Mouse (Mus musculus) mesoderm, embryonic 11.5 days (tissue): ENCODE measurements around the gene Mon2.
A peak's percentile ranks its signal among the peaks of the same experiment; 100 is the strongest.
"Not testable (repeated sequence)": the region's sequence is repeated elsewhere in the genome, so short reads cannot be mapped to it uniquely, and the experiment has no call there.

Experiments used
- DNase-seq: peaks from one replicate; pipeline ENCODE4 v3.0.0-alpha.2; 2012; ENCODE audit warnings: low read depth, low spot score

Mon2 gene

DNA sequence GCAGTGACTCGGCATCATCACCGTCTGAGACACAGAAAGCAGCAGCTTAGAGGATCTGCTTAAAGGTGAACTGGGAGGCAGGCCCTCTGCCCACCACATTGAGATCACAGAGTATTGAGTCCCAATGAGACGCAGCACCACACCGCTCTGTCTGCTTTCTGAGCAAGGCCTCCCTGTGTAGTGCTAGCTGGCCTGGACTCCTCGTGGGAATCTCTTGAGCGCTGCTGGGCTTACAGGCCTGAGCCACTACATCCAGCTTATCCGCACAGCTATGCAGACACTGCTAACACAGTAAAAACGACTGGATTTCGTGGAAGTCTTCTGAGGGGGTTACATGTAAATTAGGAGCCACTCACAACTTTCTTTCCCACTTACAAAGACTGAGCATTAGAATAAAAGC lies 84.7 kb downstream of the Mon2 start:
- DNase-seq = no peak

DNA sequence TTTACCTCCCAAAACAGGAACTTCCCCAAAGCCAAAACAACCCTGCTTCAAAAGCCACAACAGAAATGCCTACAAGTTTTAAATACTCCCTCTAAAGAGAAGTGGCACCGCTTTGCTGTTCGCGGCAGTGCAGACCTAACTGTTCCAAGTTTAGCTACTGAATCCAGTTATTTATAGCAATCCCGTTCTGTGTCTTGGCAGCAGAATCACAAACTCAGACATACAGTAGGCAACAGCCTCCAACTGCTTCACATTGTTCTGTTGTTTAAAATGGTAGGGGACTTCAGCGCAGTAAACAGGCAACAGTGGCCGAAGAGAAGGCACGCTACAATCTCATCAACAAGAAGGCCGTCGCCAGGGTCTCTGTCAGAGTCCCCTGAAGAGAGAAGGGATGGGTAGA lies 85.3 kb downstream of the Mon2 start:
- no peak for DNase-seq

DNA sequence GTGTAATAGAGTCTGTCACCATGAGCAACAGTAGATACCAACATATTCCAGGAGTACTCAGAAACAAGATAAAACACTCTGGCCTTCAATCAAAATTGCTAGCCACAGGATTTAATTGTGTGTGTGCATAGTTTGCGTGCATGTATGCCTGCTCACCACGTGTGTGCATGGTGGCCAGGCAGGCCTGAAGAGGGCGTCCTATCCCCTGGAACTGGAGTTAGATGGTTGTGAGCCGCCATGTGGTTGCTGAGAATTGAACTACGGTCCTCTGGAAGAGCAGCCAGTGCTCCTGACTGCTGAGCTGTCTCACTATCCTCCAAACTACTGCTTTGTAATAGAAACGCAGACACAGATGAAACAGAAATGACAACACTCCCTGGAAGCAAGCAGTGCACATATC lies 85.7 kb downstream of the Mon2 start:
- no peak for DNase-seq

DNA sequence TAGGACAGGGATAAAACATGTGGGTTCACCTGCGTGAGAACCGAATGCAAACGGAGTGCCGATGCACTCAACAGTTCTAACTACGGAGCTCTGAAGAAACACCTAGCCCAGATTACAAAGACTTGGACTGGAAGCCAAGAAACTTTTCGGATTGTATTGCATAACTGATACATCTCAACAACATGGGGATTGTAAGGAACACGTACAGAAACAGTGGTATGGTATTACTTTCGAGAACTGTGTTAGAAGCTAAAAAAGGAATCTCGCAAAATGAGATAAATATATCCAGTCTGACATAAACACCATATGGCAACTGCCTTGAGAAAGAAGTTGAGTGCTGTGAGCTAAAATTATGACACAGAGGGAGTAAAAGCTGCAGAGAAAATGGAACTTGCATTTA lies 86.4 kb downstream of the Mon2 start:
- no peak for DNase-seq

DNA sequence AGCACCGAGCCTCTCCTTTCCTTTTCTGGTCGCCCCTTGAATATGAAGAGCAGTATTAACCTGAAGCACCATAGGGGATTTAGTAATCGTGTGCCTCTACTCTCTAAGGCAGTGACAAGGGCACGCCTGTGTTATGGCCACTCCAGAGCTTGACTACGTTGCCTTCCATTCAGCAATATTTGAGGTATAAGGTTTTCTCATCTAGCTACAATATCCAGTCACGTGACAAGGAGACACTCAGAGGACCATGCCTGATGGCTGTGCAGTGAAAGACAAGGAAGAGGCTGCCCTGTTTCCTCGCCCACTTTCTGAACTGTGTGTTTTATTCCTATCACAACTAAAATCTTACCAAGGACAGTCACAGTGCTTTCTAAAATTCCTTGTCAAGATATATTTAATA lies 87.9 kb downstream of the Mon2 start:
- DNase-seq = no peak

DNA sequence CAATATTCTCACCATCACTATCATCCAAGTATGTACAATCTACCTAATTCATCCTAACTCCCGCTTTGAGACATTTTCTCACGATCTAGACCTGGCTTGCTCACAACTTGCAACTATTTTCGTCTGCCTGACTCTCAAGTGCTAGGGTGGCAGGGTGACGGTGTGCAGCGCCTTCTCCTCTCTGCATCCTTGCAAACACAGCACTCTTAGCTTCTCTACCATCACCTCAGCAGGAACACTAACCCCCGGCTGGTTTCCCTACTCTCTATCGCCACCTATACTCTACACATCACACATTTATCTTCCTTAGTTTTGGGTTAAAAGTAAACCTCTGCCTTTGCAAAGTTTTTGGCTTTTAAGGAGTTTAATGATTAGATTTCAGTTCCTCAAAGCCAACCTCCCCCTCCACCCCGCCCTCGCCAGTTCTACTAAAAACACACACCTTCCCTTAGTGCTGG lies 88.6 kb downstream of the Mon2 start:
- peak; percentile 57 for DNase-seq

DNA sequence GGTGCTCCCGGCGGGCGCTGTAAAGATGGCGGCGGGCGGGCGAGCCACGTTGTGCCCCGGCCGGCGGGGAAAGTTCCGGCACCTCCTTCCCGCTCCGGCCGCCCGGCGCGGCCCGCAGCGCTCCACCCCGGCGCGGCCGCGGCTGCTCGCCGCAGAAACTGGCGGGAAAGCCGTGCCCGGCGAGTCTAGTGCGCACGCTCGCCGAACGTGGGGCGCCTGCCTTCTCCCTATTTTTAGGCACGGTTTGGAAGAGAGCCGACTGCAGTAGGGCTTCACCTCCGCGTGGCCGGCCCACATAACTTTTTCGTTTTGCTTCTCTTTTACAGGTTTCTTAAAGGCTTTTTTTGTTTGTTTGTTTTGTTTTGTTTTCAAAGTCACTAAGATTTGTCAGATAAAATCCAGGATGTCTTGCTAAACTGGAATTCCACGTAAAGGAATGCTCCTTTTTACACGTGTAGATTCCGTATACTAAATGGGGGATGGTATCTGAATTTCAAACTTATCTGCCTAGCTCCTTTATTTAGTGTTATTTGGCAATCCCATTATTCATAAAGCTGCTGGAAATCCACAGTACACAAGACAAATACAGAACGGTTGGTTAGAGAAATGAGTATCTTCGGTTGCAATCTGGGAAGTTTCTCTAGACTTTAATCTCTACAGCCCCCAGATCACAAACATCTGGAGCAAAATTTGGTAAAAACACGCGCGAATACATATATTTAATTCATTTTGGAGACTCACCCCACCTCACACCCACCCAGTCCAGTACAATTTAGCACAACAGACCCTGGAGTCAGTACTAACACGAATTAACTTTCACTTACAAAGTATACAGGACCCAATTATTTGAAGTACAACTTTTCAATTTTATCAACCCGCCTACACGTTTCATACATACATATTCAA lies 89.7 kb downstream of the Mon2 start:
- DNase-seq = peak; percentile 84

DNA sequence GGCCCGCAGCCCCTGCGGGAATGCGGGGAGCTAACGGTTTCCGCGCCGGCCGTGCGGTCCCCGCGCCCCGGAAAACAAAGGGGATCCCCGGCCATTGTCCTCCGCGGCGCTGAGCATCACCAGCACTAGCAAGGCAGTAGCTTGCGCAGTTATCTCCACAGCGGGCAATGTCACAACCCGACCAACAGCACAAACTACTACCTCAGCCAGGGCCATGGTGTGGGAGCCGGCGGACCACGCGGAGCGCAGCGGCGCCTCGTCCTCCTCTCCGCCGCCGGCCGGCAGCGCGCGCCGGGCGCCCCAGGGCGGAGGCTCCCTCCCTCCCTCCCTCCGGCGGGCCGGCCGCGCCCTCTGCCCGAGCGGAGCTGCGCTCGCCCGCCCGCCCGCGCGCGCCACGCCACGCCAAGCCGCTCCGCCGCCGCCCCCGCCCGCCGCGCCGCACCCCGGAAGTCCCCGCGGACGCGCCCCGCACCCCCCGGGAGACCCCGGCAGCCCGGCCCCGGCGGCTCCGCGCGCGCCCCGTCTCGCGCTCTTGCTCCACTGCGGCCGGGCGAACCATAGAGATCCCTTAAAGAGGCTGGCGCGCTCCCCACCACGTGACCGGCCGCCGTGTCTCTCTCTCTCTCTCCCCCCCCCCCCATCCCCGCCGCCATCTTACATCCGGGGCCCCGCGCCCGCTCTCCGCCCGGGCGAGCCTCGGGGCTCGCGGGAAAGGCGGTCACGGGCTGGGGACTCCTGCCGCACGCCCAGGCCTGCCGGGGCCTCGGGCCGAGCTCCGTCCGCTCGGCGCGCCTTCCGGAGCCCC lies 90.6 kb downstream of the Mon2 start:
- DNase-seq = peak; percentile 82

DNA sequence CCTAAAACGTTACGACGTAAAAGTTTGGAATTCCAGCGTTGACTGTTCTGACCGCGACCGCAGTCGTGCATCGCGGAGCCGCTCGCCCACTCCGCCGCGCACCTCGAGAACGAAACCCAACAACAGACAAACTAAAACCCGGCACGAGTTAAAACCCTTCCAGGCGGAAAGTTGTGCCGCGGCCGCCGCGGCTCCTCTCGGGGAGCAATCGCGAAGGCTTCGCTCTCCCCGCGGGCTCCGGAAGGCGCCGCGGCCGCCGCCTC lies 91.1 kb downstream of the Mon2 start:
- peak; percentile 54 for DNase-seq

DNA sequence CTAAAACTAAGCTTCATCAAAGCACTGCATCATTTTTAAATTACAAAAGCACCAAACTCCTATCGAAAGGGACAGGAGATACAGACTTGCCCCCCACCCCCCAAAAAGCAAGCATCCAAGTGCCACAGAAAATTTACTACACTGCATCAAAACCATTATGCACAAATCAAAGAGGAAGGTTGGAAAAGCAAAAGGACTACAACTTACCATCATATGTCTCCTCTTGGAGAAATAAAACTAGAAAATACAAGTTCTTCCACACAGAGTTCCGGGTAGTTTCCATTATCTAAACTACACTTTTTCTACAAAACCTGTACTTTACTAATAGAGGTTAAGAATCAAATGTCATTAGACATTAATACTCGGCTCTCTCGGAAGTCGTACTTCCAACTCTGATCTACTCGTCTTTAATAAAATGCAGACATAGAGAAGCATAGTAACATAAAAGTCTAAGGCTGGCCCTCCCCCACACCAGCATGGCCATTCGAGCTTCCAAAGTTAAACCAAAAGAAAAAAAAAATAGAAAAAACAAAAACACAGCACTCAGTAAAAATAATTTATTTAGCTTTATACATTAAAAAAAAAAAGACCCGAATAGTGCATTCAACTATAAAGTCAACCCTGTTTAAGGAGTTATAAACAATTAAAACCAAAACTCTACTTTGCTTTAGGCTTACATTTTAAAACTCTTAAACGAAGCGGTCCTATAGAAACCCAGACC lies 91.6 kb downstream of the Mon2 start:
- no peak for DNase-seq

DNA sequence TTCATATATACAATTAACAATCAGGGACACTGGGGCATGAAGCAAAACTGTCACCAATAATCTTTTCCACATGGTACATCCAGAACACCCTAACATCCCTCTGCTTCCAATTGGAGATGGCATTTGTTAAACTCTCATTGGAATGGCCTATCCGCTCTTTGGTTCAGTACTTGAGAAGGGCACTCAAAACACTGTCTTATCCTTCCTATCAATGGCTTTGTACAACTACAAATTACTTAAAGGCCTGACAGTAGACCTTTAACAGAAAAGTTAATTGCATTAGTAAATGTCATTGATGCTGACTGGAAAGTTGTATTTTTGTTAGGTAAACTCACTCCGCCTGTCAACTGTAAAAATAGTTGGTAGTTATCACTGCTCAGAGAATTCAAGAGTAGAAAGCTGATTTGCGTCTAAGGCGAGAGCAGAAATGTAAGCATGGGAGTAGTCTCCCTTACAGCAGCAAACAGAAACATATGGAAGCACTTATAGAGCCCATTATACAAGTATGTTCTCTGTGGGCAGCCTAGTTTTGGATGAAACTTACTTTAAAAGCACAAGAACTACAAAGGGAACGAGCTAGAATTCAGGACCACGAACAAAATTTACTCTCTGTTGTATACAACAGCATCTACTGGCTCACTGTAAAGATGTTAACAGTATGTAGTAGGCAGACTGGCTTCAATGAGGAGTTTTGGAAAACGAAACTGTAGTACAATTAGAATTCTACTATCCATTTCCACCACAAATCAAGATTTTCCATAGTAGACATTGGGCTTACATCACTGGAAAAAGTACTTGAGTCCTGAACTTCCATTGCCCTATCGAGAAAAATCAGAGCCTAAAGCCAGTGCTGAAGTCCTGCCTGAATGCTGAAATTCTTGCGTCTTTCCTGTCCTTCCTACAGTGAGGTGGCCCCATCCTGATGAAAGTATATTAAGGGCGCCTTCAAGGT lies 92.5 kb downstream of the Mon2 start:
- DNase-seq = no peak

DNA sequence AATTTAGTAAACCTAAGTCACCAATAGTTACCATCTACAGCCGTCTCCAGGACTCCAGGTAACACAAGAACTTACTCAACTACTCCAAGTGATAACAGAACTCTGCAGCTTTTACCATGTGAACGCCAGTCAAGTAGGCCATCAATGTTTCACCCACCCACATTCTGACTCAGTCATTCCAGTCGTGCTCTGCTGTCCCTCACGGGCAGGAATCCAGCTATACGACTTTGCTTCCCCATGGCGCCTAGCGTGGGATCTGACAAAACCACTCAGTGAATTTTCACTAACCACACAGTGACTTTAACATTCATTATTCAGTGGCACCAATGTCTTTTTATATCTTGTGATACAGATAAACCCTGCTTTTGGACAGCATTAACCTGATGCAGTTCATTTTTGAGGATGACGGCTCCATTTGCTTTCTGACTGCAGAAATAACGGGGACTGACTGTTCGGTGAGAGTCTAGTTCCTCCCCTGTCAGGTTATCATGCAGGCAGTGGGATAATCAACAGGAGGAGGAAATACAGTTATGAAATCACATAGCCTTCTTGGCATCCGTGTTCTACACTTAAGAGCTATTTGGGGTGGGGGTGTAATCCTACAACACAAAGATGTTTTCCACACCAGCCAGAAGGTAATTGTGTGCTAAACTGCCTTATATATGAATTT lies 93.3 kb downstream of the Mon2 start:
- DNase-seq = no peak

DNA sequence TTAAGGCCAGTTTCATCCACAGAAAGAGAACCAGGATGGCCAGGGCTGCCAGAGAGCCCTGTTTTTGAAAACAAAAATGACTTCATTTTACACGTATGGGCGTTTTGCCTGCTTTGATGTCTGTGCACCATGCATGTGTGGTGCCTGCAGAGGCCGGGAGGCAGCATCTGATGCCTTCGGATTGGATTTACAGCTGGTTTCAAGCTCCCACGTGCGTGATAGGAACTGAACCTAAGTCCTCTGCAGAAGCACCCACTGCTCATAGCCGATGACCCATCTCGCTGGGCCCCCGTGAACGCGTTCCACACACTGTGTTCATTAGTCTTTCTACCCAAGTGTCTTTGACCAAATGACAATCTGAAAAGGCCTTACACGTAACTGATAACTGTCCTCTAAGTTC lies 96.2 kb downstream of the Mon2 start:
- DNase-seq = no peak

DNA sequence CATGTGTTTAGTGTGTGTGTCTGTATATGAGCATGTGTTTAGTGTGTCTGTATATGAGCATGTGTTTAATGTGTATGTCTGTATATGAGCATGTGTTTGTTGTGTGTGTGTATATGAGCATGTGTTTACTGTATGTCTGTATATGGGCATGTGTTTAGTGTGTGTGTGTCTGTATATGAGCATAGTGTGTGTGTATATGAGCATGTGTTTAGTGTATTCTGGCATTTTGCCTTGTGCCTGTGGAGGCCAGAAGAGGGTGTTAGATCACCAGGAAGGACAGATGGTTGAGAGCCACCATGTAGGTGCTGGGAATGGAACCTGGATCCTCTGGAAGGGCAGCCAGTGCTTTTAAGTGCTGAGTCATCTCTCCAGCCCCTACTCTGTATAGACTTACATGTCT lies 96.9 kb downstream of the Mon2 start:
- DNase-seq = no peak

DNA sequence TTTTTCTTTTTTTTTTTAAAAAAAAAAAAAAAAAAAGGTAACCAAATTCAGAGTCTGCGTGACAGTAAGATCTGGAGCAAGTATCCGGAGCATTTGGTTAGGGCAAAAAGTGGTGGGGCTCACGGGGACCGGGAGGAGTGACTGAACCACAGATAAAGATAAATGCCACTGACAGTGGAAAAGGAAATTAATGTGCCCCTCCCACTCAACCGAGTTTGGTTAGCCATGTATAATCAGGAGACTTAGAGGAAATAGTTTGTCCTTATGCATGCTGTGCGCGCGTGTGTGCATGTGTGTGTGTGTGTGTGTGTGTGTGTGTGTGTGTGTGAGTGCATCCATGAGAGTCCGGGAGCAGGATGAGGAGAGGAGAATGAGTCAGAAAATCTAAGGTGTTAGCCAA lies 100.3 kb downstream of the Mon2 start:
- DNase-seq = no peak

DNA sequence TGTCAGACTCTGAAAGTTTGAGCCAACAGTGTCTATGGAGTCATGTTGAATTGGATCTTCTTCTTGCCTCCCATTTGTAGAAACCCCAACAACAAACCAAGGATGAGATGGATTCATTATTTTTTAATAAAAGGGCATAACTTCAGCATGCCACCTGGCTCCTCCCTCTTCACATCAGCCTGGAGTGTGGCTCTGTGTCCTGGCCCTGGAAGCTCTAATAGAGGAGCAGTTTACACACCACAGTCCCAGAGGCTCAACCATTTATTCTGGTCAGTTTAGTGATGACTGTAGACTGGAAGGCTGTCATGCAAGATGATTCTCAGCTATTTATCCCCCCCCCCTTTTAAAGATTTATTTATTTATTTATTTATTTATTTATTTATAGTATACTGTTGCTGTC lies 103.1 kb downstream of the Mon2 start:
- no peak for DNase-seq

DNA sequence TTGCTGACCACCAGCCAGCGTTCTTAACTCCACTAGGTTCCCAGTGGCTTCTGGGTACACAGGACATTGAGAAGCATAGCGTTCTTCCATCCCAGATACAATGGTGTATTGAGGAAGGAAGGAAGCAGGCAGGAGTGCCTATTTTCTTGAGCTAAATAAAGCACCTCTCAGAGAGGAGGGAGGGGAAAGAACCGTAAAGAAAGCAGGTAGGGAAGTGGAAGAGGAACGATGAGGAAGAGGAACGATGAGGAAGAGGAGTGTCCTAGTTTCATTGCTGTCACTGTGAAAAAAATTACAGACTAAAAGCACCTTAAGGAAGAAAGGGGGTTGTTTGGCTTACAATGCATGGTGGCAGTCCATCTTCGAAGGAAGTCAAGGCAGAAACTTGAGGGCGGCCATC lies 106.1 kb downstream of the Mon2 start:
- DNase-seq = no peak

DNA sequence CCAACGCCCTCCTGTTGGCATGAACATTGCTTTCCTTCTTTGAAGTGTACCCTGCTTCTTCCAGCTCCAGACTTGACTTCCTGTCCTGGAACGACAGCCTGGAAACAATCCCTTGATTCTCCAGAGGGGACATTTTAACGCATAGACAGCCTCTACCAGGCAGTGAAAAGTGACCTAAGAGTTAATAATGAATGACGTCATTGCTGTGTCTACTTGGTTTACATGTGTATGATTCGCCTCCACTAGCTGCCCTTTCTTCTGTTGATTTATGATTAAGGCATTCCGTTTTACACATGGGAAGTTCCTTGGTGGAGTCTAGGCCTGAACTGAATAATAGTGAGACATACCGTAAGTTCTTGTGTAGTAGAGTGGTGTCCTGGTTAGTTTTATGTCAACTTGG lies 109.9 kb downstream of the Mon2 start:
- DNase-seq = no peak

DNA sequence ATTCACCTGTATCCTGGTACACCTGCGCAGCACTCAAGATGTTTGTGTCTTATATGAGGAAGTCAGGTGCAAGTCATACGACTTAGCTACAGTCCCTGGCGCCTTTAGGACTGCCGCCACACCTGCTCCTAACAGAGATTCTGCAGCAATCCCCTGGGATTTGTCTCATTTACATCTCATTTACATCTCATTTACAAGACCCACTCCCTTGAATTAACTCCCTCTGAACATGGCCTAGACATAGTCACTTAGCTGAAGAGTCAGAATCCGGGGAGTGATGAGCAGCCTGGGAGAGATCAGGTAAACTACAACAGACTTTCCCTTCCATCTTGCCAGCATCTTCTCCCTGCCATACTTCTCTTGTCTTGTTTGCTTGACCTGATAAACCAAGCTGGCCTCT lies 110.7 kb downstream of the Mon2 start:
- not testable (repeated sequence) for DNase-seq

DNA sequence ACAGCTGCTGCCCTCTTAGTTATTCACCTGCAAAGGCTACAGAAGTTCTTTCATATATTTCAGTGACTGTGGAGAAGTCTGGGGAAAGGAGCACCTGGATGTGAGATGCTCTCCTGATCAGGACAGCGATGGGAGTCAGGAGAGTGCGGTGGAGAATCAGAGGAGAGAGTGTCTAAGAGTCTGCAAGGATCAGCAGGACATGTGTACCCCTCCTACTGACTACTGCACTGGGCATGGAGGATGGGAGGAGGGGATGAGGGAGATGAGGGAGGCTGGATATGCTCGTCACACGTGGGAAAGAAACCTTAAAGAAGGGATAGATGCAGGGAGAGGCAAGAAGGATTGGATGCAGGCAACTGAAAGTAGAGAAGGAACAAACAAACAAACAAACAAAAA lies 112.1 kb downstream of the Mon2 start:
- no peak for DNase-seq
